Mouse (Mus musculus) lung, embryonic 14.5 days (tissue): ENCODE measurements around the gene Vtn. TPM values are rescaled to one million over a fixed set of nuclear protein-coding genes. Genes with fewer than 3 reads are reported as not detected.

ENCODE experiments used
- ATAC-seq: fragments of 200-750 bp; cut with Nextera tagmentation; 2 replicates; pipeline ENCODE4 v1.8.0; 2017; ENCODE audit warnings: mild to moderate bottlenecking, moderate TSS enrichment, moderate library complexity; ENCODE audit not compliant: insufficient read depth
- DNase-seq: peaks from one replicate; pipeline ENCODE4 v3.0.0-alpha.2; 2015
- H3K27ac ChIP-seq: fragments of 300-500 bp; sonication (generic); 2 replicates; pipeline ENCODE4 v1.5.1; 2014; ENCODE audit warnings: low read depth, mild to moderate bottlenecking, moderate library complexity
- H3K27me3 ChIP-seq: fragments of 300-500 bp; sonication (generic); 2 replicates; pipeline ENCODE4 v1.6.1; 2014; ENCODE audit warnings: low read length, control low read depth; ENCODE audit not compliant: insufficient read depth
- H3K36me3 ChIP-seq: fragments of 300-500 bp; sonication (generic); 2 replicates; pipeline ENCODE4 v1.6.1; 2014; ENCODE audit warnings: control low read depth; ENCODE audit not compliant: insufficient read depth
- H3K4me1 ChIP-seq: fragments of 300-500 bp; sonication (generic); 2 replicates; pipeline ENCODE4 v1.6.1; 2014; ENCODE audit warnings: antibody characterized with exemption, control low read depth; ENCODE audit not compliant: insufficient read depth
- H3K4me2 ChIP-seq: fragments of 300-500 bp; sonication (generic); 2 replicates; pipeline ENCODE4 v1.6.1; 2014; ENCODE audit warnings: mild to moderate bottlenecking
- H3K4me3 ChIP-seq: fragments of 300-500 bp; sonication (generic); 2 replicates; pipeline ENCODE4 v1.5.1; 2014; ENCODE audit warnings: low read depth, low read length
- H3K9ac ChIP-seq: fragments of 300-500 bp; sonication (generic); 2 replicates; pipeline ENCODE4 v1.6.1; 2014
- H3K9me3 ChIP-seq: fragments of 300-500 bp; sonication (generic); 2 replicates; pipeline ENCODE4 v1.6.1; 2016; ENCODE audit warnings: low read depth, low read length, control low read depth
- CTCF ChIP-seq: IDR thresholded peaks from 2 replicates; pipeline ENCODE4 v1.5.1; 2016; ENCODE audit warnings: antibody characterized with exemption, low read depth
- WGBS: fragments of 180-500 bp; shearing (Covaris S2); extraction: QIAGEN DNeasy Blood & Tissue Kit; methylation state at CpG from one replicate; pipeline ENCODE4 v1.1.7; 2014; 5-methylcytosine and 5-hydroxymethylcytosine counted together
- polyA plus RNA-seq: library from polyadenylated mRNA; unstranded; fragments of >200 nt; fragmentation: Nextera tagmentation; extraction: Ambion mirVana; gene quantifications from 2 replicates; pipeline ENCODE4 v1.2.1, GENCODE M21; 2014

Vtn gene
- polyA plus RNA-seq, 1 experiment from 2014 or later: 0.50 TPM

DNA sequence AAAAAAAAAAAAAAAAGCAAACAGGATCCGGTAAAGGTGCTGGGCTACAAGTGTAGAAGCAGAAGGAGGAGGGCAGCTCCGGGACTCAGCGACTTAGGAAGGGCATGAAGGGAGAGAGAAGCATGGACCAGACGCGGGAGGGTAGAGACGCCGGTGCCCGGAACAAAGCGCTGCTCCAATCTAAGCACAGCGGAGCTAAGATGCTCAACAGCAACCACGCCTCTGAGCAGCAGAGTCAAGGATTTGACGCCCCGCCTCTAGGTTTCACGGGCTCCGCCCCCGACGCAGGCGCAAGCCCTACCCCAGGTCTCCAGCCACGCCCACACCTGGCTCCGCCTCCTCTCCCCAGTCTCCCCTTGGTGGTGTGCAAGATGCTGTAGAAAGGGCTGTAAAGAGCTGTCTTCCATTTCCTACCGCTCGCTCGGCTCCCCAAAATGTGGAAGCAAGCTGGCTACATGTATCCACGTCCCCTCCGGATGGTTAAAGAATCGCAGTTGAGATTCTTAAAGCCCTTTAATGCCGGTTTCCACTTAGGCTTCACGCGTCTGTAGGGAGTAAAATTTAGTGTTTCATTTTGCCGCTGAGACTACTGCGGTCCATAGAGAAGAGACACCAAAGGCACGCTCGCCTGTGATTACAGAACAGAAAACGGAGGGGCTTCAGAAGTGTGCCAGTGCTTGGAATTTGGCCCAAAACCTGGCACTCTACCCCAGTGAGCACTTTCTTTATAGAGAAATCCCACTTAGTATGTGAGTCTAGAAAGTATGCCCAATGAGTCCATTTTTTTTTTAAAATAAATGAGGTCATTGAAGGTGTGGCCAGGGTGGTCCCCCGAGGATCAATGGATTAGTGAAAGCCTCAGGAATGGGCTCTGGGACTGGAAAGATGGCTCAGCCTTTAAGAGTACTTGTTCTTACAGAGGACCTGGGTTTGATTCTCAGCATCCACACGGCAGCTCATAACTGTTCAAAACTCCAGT is 1.1 kb upstream of the Vtn start, which contains the start of gene Sarm1:
Gene Sarm1 (minus strand): TSS at position 211 of the 979 bp plus-strand sequence.
- Histone ChIP-seq H3K27ac (no peak within 1 kb of the TSS), H3K9me3 (no peaks in the 10 kb centered on the region), H3K27me3 (peaks cover 56% of the 10 kb centered on the region), H3K9ac (peak within 1 kb of the TSS; percentile 41), H3K4me3 (peak within 1 kb of the TSS; percentile 50), H3K36me3 (no peaks in the 10 kb centered on the region), H3K4me2 (peak within 1 kb of the TSS; percentile 99), H3K4me1 (0 out of 2 replicates have a peak, but pooled peaks cover 4% of the 10 kb centered on the region)
- ATAC-seq (peak; percentile 94), DNase-seq (peak; percentile 98)
- TF ChIP-seq CTCF: 0 out of 2 replicates have a peak, but pooled peaks have one; percentile 15
- WGBS: 3% methylated on average over 36 of the region's 36 CpGs

GRCm38 (mm10) chr11:78499543-78499942 is 652 bp downstream of the Vtn start:
- TF ChIP-seq CTCF: no peak
- no peak overlapping the region for H3K9ac ChIP-seq
- H3K4me1 ChIP-seq: 0 out of 2 replicates have a peak, but pooled peaks cover 4% of the 10 kb centered on the region
- no peaks in the 10 kb centered on the region for H3K9me3 ChIP-seq
- peaks cover 56% of the 10 kb centered on the region for H3K27me3 ChIP-seq
- no peak for ATAC-seq
- WGBS: 34% methylated on average over 16 of the region's 16 CpGs
- no peak overlapping the region for H3K4me3 ChIP-seq
- H3K27ac ChIP-seq: no peak overlapping the region
- no peaks in the 10 kb centered on the region for H3K36me3 ChIP-seq
- H3K4me2 ChIP-seq: no peak overlapping the region
- DNase-seq: no peak

- 57% methylated on average over 9 of the region's 9 CpGs for WGBS
- H3K4me2 ChIP-seq: no peak overlapping the region
- 0 out of 2 replicates have a peak, but pooled peaks cover 4% of the 10 kb centered on the region for H3K4me1 ChIP-seq
- H3K9ac ChIP-seq: no peak overlapping the region
- H3K27ac ChIP-seq: no peak overlapping the region
- no peak for DNase-seq
- no peaks in the 10 kb centered on the region for H3K9me3 ChIP-seq
- no peaks in the 10 kb centered on the region for H3K36me3 ChIP-seq
- ATAC-seq: no peak
- H3K4me3 ChIP-seq: no peak overlapping the region
- peaks cover 45% of the 10 kb centered on the region for H3K27me3 ChIP-seq
- no peak for TF ChIP-seq CTCF
Observed at GRCm38 (mm10) chr11:78500623-78501202, 1.8 kb downstream of the Vtn start.

- H3K4me3 ChIP-seq: no peak overlapping the region
- H3K27ac ChIP-seq: no peak overlapping the region
- H3K27me3 ChIP-seq: peaks cover 37% of the 10 kb centered on the region
- 75% methylated on average over 20 of the region's 20 CpGs for WGBS
- DNase-seq (no peak), ATAC-seq (no peak)
- H3K9me3 ChIP-seq: no peaks in the 10 kb centered on the region
- no peak overlapping the region for H3K9ac ChIP-seq
- no peak overlapping the region for H3K4me2 ChIP-seq
- H3K36me3 ChIP-seq: peaks cover 4% of the 10 kb centered on the region; the same call in 1 of the 2 replicates
- 0 out of 2 replicates have a peak, but pooled peaks cover 4% of the 10 kb centered on the region for H3K4me1 ChIP-seq
- TF ChIP-seq CTCF: no peak
Observed at GRCm38 (mm10) chr11:78501529-78501928, 2.6 kb downstream of the Vtn start.

GRCm38 (mm10) chr11:78502909-78503650 is 4.2 kb downstream of the Vtn start, which contains the start of gene Sebox:
Gene Sebox (plus strand): TSS chr11:78503447.
- 58% methylated on average over 7 of the region's 7 CpGs for WGBS
- Histone ChIP-seq H3K4me1 (no peaks in the 10 kb centered on the region), H3K4me3 (no peak within 1 kb of the TSS)

GRCm38 (mm10) chr11:78505430-78505829 is 6.5 kb downstream of the Vtn start:
- no peak overlapping the region for H3K9ac ChIP-seq
- no peaks in the 10 kb centered on the region for H3K9me3 ChIP-seq
- DNase-seq (no peak), ATAC-seq (no peak)
- TF ChIP-seq CTCF: no peak
- no peak overlapping the region for H3K4me3 ChIP-seq
- H3K27me3 ChIP-seq: peaks cover 6% of the 10 kb centered on the region; the same call in 1 of the 2 replicates
- no peak overlapping the region for H3K4me2 ChIP-seq
- no peak overlapping the region for H3K27ac ChIP-seq
- 76% methylated on average over 3 of the region's 3 CpGs for WGBS
- H3K4me1 ChIP-seq: no peaks in the 10 kb centered on the region
- peaks cover 34% of the 10 kb centered on the region; the same call in 1 of the 2 replicates for H3K36me3 ChIP-seq

More at GRCm38 (mm10) chr11:78502909-78503650, 4.2 kb downstream of the Vtn start, which contains the start of gene Sebox:
- TF ChIP-seq CTCF: no peak
- no peak for ATAC-seq
- no peak within 1 kb of the TSS for H3K9ac ChIP-seq
- H3K9me3 ChIP-seq: no peaks in the 10 kb centered on the region
- H3K27me3 ChIP-seq: peaks cover 28% of the 10 kb centered on the region
- H3K27ac ChIP-seq: no peak within 1 kb of the TSS
- no peak within 1 kb of the TSS for H3K4me2 ChIP-seq
- DNase-seq: no peak
- H3K36me3 ChIP-seq: peaks cover 19% of the 10 kb centered on the region; the same call in 1 of the 2 replicates
